Mouse (Mus musculus) urinary bladder, adult 18-20 months (tissue): ENCODE data around the gene Mdc1.

Experiments
- DNase-seq, 2 experiments: peaks; one replicate each; pipeline ENCODE4 v3.0.0; 2022; ENCODE audit warnings: low spot score in 2 of 2, mixed read lengths in 2 of 2

The Mdc1 gene

GRCm38 (mm10) chr17:35848112-35848511 is 6.8 kb downstream of the Mdc1 start:
- no peak for DNase-seq

GRCm38 (mm10) chr17:35850974-35851373 is 9.7 kb downstream of the Mdc1 start:
- DNase-seq = no peak

- no peak for DNase-seq
Measured at GRCm38 (mm10) chr17:35859371-35859770, 18.1 kb downstream of the Mdc1 start.

GRCm38 (mm10) chr17:35859835-35860234 is 18.5 kb downstream of the Mdc1 start:
- no peak for DNase-seq

- no peak for DNase-seq
Measured at GRCm38 (mm10) chr17:35860831-35861197, 19.5 kb downstream of the Mdc1 start.

GRCm38 (mm10) chr17:35861198-35861857 is 20.0 kb downstream of the Mdc1 start, which contains the start of gene Nrm:
Nrm (plus strand) TSS chr17:35861318.
- DNase-seq = peak; percentile 84 to 96

GRCm38 (mm10) chr17:35864832-35865353 is 23.6 kb downstream of the Mdc1 start:
- no peak for DNase-seq

GRCm38 (mm10) chr17:35865481-35866280 is 24.4 kb downstream of the Mdc1 start, which contains the start of gene Ppp1r18:
Ppp1r18 (plus strand) TSS chr17:35865593.
- peak; percentile 51 to 52 for DNase-seq

- DNase-seq = peak; percentile 46 to 56
Measured at GRCm38 (mm10) chr17:35866281-35866831, 25.0 kb downstream of the Mdc1 start.

- peak in 1 of 2 experiments; percentile 31 for DNase-seq
Measured at GRCm38 (mm10) chr17:35866911-35867890, 25.9 kb downstream of the Mdc1 start.

- no peak for DNase-seq
Measured at GRCm38 (mm10) chr17:35868165-35868820, 27.0 kb downstream of the Mdc1 start.

- DNase-seq = no peak
Measured at GRCm38 (mm10) chr17:35868961-35869345, 27.6 kb downstream of the Mdc1 start.

GRCm38 (mm10) chr17:35869346-35870067 is 28.2 kb downstream of the Mdc1 start:
- no peak for DNase-seq

- peak; percentile 19 to 44 for DNase-seq
Measured at GRCm38 (mm10) chr17:35870151-35870883, 29.0 kb downstream of the Mdc1 start.

GRCm38 (mm10) chr17:35870884-35871696 is 29.8 kb downstream of the Mdc1 start:
- no peak for DNase-seq

GRCm38 (mm10) chr17:35873774-35874519 is 32.6 kb downstream of the Mdc1 start:
- peak; percentile 81 to 86 for DNase-seq

GRCm38 (mm10) chr17:35874721-35875120 is 33.4 kb downstream of the Mdc1 start:
- no peak for DNase-seq
